Mouse (Mus musculus) forebrain, embryonic 10.5 days (tissue): ENCODE results near the gene Med12l. TPM values are rescaled to one million over a fixed set of nuclear protein-coding genes. Genes with fewer than 3 reads are reported as not detected.

Experiments used
- DNase-seq: peaks from one replicate; pipeline ENCODE4 v3.0.0-alpha.2; 2017; ENCODE audit warnings: low spot score; ENCODE audit errors: extremely low spot score
- H3K27ac ChIP-seq: fragments of 300-500 bp; sonication (generic); 2 replicates; pipeline ENCODE4 v1.5.1; 2016; ENCODE audit warnings: mild to moderate bottlenecking
- H3K27me3 ChIP-seq: fragments of 300-500 bp; sonication (generic); 2 replicates; pipeline ENCODE4 v1.6.1; 2016; ENCODE audit warnings: mild to moderate bottlenecking; ENCODE audit not compliant: poor library complexity, severe bottlenecking
- H3K36me3 ChIP-seq: fragments of 300-500 bp; sonication (generic); replicated peaks from 2 replicates; pipeline ENCODE4 v1.6.1; 2016; ENCODE audit warnings: mild to moderate bottlenecking, moderate library complexity
- H3K4me1 ChIP-seq: fragments of 300-500 bp; sonication (generic); 2 replicates; pipeline ENCODE4 v1.6.1; 2016
- H3K4me3 ChIP-seq: fragments of 300-500 bp; sonication (generic); 2 replicates; pipeline ENCODE4 v1.5.1; 2016; ENCODE audit warnings: mild to moderate bottlenecking, moderate library complexity
- H3K9me3 ChIP-seq: fragments of 300-500 bp; sonication (generic); 2 replicates; pipeline ENCODE4 v1.6.1; 2016; ENCODE audit warnings: mild to moderate bottlenecking, moderate library complexity
- WGBS: fragments of 180-500 bp; shearing (Covaris S2); methylation state at CpG from one replicate; pipeline ENCODE4 v1.1.7; 2016; 5-methylcytosine and 5-hydroxymethylcytosine counted together
- polyA plus RNA-seq: library from polyadenylated mRNA; unstranded; fragments of >200 nt; fragmentation: Nextera tagmentation; extraction: Ambion mirVana; gene quantifications from 2 replicates; pipeline ENCODE4 v1.2.1, GENCODE M21; 2016

Gene Med12l
- polyA plus RNA-seq: 2.9 and 3.1 TPM in 2 replicates

DNA sequence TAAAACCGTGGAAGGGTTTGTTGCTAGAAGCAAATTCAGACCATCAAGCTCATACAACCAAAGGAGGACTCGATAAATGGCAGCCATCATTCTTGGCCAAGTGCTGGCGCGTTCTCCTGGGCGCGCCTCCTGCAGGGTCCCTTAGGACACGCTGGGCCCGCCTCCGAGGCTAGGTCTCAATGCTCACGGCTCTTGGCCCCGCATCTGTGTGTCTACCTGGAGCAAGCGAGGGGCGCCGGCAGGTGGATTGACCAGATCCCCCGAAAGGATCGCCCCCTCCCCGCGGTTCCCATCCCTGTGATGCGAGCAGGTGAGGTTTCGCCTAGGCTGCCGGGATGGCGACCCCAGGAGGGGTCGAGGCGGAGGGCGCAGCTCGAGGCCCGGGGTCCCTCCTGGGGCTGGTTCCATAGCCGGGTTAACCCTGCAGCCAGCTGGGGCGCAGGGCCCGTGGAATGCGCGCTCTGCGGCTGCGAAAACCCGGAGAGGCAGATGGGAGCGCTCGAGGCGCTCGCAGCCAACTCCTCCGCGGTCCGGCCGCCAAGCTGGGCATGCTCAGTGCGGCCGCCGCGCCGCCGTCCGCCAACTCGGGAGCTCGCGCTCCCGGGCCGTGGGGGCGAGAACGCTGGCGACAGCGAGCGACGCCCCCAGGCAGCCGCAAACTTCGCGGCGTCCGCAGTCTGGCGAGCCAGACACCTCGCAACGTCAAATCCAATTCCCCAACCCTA lies at the start of gene Med12l:
Gene Med12l, plus strand, starts transcription at position 555 of the 725 bp plus-strand sequence.
- peak within 1 kb of the TSS; percentile 77 for H3K4me3 ChIP-seq
- WGBS: under 1% methylated on average over 68 of the region's 69 CpGs
- peaks cover 53% of the 10 kb centered on the region for H3K27me3 ChIP-seq
- H3K4me1 ChIP-seq: peaks cover 30% of the 10 kb centered on the region
- no peaks in the 10 kb centered on the region for H3K9me3 ChIP-seq
- H3K27ac ChIP-seq: peak within 1 kb of the TSS; percentile 95
- no peaks in the 10 kb centered on the region for H3K36me3 ChIP-seq
- DNase-seq: peak; percentile 70

DNA sequence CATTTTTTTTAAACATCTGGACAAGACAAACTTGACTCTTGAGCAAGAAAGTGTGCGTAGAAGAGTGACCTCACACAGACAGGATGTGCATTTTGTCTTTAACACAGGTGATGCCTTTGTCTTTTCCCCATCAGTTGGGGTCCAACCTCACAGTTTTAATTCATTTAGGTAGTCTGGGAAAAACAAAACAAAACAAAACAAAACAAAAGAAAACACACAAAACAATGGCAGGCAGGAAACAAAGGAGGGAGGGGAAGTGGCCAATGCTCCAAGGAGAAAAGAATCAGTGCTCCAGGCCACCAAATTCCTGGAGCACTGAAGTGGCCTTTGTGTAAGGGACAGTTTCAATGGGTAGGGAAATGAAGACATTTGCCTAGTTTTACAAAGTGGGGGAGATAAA lies 44.5 kb upstream of the Med12l start:
- Histone ChIP-seq H3K4me1 (no peaks in the 10 kb centered on the region), H3K36me3 (no peaks in the 10 kb centered on the region), H3K4me3 (no peak overlapping the region), H3K9me3 (no peaks in the 10 kb centered on the region), H3K27me3 (no peaks in the 10 kb centered on the region), H3K27ac (no peak overlapping the region)
- WGBS: 85% methylated on average over 1 of the region's 1 CpGs
- DNase-seq: no peak

DNA sequence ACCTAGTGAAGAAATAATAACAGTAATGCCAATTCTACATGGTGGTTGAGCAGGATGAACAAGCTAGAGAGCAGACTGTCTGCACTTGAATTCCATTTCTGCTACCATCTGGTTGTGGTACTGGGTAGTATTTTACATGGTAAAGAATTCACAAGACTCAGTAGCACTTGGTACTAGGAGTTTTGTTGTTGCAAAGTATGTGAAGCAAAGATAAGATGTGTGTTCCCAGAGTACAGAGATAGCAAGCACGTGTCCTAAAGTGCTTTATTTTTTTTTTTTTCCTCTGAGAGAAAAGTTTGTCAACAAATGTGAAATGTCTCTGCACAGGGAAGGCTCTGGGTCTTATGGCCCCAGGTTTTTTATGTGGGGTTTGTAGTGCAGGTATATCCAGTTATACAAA lies 28.2 kb upstream of the Med12l start:
- no peaks in the 10 kb centered on the region for H3K9me3 ChIP-seq
- WGBS: 83% methylated on average over 1 of the region's 1 CpGs
- no peaks in the 10 kb centered on the region for H3K36me3 ChIP-seq
- H3K27me3 ChIP-seq: no peaks in the 10 kb centered on the region
- H3K4me1 ChIP-seq: no peaks in the 10 kb centered on the region
- no peak for DNase-seq
- no peak overlapping the region for H3K4me3 ChIP-seq
- H3K27ac ChIP-seq: no peak overlapping the region

DNA sequence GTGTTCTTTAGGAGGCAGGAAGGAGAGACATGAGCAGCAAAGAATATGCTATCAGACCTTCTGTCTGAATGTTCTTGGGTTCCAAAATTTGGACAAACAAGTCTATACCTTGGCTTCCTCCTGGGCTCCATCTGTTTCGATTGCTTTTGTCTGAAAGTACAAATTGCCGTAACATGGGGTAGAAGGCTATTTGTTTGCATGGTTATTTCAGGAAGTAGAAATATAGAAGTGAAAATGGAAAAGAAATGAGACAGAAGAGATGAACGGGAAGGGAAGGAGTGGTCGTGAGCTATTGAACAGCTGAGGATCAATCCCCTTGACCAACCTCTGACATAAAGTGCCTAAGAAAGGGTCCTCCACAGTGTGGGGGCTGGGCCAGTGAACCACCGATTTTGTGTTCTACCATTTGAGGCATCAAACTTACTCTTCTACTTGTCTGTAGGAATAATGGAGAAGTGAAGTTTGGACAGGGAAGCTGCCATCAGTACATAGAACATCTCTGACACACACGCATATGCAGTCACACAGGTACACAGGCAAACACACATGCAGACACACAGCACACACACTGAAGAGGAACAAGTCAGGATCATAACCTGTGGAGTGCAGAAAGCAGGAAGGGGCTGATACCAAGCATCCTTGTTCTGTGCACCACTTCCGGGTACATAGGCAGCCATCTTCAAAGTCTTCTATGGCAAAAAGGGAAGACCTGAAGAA lies 27.6 kb upstream of the Med12l start:
- Histone ChIP-seq H3K27me3 (no peaks in the 10 kb centered on the region), H3K4me1 (peaks cover 3% of the 10 kb centered on the region), H3K4me3 (no peak overlapping the region), H3K36me3 (no peaks in the 10 kb centered on the region), H3K27ac (no peak overlapping the region), H3K9me3 (no peaks in the 10 kb centered on the region)
- DNase-seq: no peak
- WGBS: 91% methylated on average over 7 of the region's 7 CpGs

DNA sequence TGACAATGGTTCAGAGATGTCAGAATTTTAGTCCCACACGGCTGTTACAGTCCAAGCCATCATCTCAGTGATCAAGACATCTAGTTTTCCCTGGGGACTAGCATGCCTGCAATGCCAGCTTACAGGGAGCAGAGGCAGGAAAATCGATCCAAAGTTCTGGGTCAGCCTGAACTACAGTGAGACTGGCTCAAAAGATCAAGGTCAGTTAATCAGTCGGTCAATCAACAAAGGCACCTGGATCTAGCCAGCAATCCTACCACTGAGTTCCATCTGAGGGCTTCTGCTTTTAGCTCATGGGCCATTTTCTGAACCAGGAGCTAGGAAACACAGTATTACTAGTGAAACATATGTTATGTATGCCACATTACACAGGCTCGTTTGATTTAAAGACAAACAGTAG lies 25.0 kb upstream of the Med12l start:
- Histone ChIP-seq H3K4me1 (peaks cover 4% of the 10 kb centered on the region), H3K27me3 (no peaks in the 10 kb centered on the region), H3K27ac (no peak overlapping the region), H3K4me3 (no peak overlapping the region), H3K9me3 (no peaks in the 10 kb centered on the region), H3K36me3 (no peaks in the 10 kb centered on the region)
- 79% methylated on average over 4 of the region's 4 CpGs for WGBS
- no peak for DNase-seq

DNA sequence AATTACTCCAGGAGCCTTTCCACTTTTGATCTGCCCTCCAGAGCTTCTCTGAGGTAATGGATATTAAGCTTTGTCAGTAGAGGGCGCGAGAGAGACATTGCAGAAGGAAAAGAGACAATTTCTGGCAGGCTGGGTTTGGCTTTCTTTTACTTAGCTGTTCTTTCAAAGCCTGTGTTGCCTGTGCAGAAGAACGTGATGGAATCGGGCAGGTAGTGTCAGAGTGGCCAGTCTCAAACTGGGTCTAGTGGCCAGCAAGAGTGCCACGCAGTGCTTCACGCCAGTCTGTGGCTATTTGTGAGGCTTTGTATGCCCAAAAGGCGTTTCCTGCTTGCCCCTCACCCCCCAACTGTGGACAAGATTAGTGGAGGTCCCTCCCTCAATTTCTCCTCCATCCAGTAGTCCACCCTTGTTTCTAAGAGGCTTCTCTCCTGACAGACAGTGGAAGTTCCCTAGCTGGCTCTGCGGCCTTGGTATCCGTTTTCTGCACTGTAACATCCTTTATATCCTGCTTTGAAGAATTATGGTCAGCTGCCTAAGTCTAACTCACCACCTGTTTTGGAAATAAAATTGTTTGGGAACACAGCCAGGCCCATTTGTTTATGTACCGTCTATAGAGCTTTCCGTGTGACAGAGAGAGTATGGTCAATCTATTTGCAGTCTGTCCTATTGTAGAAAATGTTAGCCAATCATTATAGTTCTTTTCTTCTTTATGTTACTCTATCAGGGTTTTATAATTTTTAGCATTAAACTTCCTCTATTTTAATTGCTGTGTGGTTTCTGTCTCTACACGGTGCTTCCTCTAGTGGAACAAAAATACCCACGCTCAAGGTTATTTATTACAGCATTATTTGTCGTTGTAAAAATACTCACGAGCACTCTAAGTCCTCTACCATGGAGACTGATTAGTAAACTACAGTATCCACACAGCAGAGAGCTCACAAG lies 22.5 kb upstream of the Med12l start:
- Histone ChIP-seq H3K27ac (no peak overlapping the region), H3K9me3 (no peaks in the 10 kb centered on the region), H3K4me3 (no peak overlapping the region), H3K27me3 (peaks cover 18% of the 10 kb centered on the region), H3K36me3 (no peaks in the 10 kb centered on the region), H3K4me1 (peaks cover 4% of the 10 kb centered on the region)
- DNase-seq: peak; percentile 26
- 60% methylated on average over 15 of the region's 15 CpGs for WGBS

DNA sequence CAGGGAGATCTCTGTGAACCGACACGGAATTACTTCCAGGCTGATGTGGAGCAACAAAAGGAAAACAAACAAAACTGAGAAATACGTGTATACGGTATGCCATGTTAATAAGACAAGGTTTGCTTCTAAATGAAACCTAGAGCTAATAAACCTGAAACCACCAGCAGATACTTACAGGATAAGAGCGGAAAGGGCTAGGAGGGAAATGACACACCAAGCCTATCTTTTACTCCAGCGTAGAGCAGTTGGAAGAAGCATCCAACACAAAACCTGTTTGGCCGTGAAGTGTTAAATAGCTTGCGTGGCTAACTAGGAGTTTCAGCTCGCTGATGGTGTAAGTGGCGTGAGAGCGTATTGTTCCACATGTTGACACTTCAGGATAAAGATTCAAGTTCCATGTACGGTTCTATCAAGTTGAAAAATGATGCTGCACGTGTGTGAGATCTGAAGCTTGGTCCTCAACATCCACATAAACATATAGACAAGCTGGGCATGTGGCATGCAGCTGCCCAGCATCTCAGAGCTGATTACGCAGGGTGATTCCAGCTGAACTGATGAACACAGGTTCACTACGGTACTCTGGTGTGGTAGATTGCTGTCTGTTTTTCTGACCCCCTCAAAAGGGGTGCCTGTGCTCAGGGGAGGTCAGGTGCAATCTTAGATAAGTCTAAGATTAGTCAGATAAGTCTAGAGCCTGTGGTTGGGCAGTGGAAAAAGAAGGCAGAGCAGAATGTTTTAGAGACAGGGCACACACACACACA lies 21.6 kb upstream of the Med12l start:
- no peak for DNase-seq
- Histone ChIP-seq H3K9me3 (no peaks in the 10 kb centered on the region), H3K4me3 (no peak overlapping the region), H3K36me3 (no peaks in the 10 kb centered on the region), H3K27ac (no peak overlapping the region), H3K27me3 (peaks cover 23% of the 10 kb centered on the region), H3K4me1 (peaks cover 4% of the 10 kb centered on the region)
- WGBS: 92% methylated on average over 15 of the region's 15 CpGs

DNA sequence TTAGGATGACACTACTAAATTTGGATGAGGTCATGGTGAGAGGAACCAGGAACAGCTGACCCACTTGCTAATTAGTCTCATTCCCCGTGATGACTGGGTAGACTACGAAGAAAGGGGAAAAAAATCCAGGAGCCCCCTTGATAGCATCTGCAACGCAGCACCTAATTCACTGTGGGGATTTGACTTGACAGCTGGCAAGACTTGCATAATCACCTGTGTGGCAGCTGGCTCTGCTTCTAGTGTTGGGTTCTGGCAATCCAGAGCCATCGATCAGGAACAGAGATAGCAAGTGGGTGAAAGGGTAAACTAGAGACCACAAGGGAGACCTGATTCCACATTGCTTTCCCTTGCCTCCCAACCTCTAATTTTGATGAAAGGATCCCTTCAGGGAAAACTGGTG lies 19.8 kb upstream of the Med12l start:
- Histone ChIP-seq H3K36me3 (no peaks in the 10 kb centered on the region), H3K27me3 (peaks cover 23% of the 10 kb centered on the region), H3K9me3 (no peaks in the 10 kb centered on the region), H3K27ac (no peak overlapping the region), H3K4me3 (no peak overlapping the region), H3K4me1 (peaks cover 4% of the 10 kb centered on the region)
- no peak for DNase-seq
- WGBS: 75% methylated on average over 4 of the region's 4 CpGs

DNA sequence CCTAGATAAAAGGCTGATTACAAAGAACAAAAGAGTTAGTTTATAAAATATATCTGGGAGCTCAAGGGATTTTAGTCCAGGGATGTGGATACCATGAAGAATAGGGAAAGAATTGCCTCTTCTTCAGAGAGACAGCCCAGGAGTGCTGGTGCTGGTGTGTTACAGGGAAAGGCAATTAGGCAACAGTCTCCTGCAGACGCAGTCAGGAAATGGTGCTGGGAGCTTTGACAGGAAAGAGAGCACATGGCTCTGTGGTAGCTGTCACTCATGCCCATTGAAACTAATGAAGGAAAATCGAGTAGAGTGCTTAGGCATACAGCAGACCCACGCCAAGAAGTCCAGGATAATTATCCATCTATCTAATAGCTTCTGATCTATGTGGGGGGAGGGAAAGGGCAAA lies 16.3 kb upstream of the Med12l start:
- H3K9me3 ChIP-seq: no peaks in the 10 kb centered on the region
- H3K27me3 ChIP-seq: peaks cover 23% of the 10 kb centered on the region
- H3K36me3 ChIP-seq: no peaks in the 10 kb centered on the region
- no peak overlapping the region for H3K4me3 ChIP-seq
- H3K4me1 ChIP-seq: 0 out of 2 replicates have a peak, but pooled peaks cover 4% of the 10 kb centered on the region
- WGBS: 56% methylated on average over 3 of the region's 3 CpGs
- H3K27ac ChIP-seq: no peak overlapping the region
- DNase-seq: no peak

DNA sequence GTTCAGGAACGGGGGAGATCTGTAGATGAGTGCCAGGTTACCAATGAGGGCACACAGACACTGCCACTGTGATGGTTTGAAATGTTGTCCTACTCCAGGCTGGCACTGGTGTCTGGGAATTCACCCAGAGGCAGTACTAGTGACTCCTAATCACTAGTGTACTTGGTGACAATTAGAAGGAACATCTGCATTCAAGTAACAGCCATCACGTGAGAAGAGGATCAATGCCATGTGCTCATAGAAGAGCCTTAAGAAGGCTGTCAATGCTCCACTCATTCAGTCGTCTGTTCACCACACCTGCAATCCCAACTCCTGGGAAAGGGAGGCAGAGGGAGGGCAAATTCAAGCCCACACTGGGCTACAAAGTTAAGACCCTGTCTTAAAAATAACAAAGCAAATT lies 15.1 kb upstream of the Med12l start:
- H3K27me3 ChIP-seq: peaks cover 23% of the 10 kb centered on the region
- H3K27ac ChIP-seq: no peak overlapping the region
- 69% methylated on average over 3 of the region's 3 CpGs for WGBS
- no peaks in the 10 kb centered on the region for H3K9me3 ChIP-seq
- H3K4me3 ChIP-seq: no peak overlapping the region
- H3K36me3 ChIP-seq: no peaks in the 10 kb centered on the region
- no peak for DNase-seq
- H3K4me1 ChIP-seq: 0 out of 2 replicates have a peak, but pooled peaks cover 4% of the 10 kb centered on the region

DNA sequence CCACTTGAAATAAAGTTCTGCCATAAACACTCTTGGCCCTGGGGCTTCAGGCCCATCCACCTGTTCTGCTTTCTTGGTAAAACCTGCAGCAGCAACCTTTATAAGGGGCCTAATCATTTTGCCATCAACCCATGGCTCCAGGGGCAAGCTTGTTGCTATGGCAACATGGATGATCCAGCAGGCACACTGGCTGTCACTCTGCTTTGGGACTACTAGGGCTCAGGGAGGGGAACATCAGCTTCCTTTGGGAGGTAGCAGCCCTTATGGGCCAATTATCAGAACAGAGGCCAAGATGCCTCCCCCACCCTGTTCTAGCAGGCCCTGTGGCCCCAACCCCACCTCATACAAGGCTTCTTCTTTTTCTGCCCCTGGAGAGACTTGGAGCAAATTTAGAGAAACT lies 13.5 kb upstream of the Med12l start:
- H3K27ac ChIP-seq: no peak overlapping the region
- H3K9me3 ChIP-seq: no peaks in the 10 kb centered on the region
- H3K27me3 ChIP-seq: peaks cover 9% of the 10 kb centered on the region
- H3K4me1 ChIP-seq: 0 out of 2 replicates have a peak, but pooled peaks cover 4% of the 10 kb centered on the region
- H3K4me3 ChIP-seq: no peak overlapping the region
- DNase-seq: no peak
- H3K36me3 ChIP-seq: no peaks in the 10 kb centered on the region

DNA sequence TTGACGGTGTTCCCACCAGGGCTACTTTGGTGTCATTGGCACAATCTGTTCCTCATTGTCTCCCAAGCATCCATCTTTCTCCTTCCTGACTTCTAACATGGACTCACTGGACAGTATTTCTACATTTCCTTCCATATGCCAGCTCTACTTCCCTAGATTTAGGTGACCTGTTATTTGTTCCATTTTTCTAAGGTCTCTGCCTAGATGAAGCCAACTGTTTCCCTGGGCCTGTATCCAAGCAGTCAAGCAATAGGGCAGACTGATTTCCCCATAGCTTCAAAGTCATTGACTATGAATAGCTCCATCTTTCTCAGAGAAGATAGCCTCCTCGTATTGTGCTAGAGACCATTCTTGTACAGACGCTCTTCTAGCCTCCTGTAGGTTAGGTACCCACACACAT lies 12.0 kb upstream of the Med12l start:
- no peak overlapping the region for H3K27ac ChIP-seq
- no peaks in the 10 kb centered on the region for H3K9me3 ChIP-seq
- no peak for DNase-seq
- H3K27me3 ChIP-seq: peaks cover under 1% of the 10 kb centered on the region; the same call in 1 of the 2 replicates
- H3K36me3 ChIP-seq: no peaks in the 10 kb centered on the region
- H3K4me1 ChIP-seq: 0 out of 2 replicates have a peak, but pooled peaks cover 4% of the 10 kb centered on the region
- no peak overlapping the region for H3K4me3 ChIP-seq
- 83% methylated on average over 3 of the region's 3 CpGs for WGBS
